Mouse (Mus musculus): ENCODE data around the gene Nop16.

DNA sequence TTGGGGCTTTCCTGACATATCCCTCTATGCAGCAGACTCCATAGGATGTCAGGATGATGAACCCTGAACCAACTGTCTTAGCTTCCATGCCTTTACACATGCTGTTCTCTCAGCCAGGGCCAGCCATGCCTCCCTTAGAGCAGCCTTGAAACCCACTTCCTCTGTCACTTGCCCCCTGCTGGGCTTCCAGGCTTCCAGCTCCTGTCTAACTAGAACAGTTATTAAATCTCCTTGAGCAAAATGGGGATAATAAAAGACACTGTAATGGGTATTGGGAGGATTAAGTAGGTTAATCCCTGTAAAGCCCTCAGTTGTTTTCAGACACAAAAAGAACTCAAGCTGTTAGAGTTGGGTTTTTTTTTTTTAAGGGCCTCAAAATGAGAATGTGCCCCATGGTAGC is 13.6 kb upstream of the Nop16 start:
- TF ChIP-seq CTCF (IDR thresholded peaks at IDR 0.05; ENCODE audit: low read depth, low read length) (no peak), POLR2A (IDR thresholded peaks at IDR 0.05; ENCODE audit: extremely low read depth, insufficient read depth, low read length) (no peak)
